Mouse (Mus musculus) forebrain, embryonic 13.5 days (tissue): ENCODE results near the gene Dlg2. TPM values are rescaled to one million over a fixed set of nuclear protein-coding genes. Genes with fewer than 3 reads are reported as not detected.

Experiments used
- ATAC-seq: fragments of 200-750 bp; cut with Nextera tagmentation; 2 replicates; pipeline ENCODE4 v1.8.0; 2017
- H3K27ac ChIP-seq: fragments of 300-500 bp; sonication (generic); 2 replicates; pipeline ENCODE4 v1.5.1; 2015; ENCODE audit warnings: inconsistent platforms, mild to moderate bottlenecking, moderate library complexity
- H3K27me3 ChIP-seq: fragments of 300-500 bp; sonication (generic); 2 replicates; pipeline ENCODE4 v1.6.1; 2015; ENCODE audit warnings: mild to moderate bottlenecking, inconsistent platforms
- H3K36me3 ChIP-seq: fragments of 300-500 bp; sonication (generic); 2 replicates; pipeline ENCODE4 v1.6.1; 2015; ENCODE audit warnings: mild to moderate bottlenecking, inconsistent platforms; ENCODE audit not compliant: poor library complexity, severe bottlenecking
- H3K4me1 ChIP-seq: fragments of 300-500 bp; sonication (generic); 2 replicates; pipeline ENCODE4 v1.6.1; 2015; ENCODE audit warnings: inconsistent platforms
- H3K4me2 ChIP-seq: fragments of 300-500 bp; sonication (generic); 2 replicates; pipeline ENCODE4 v1.6.1; 2015; ENCODE audit warnings: inconsistent platforms, mild to moderate bottlenecking, moderate library complexity
- H3K4me3 ChIP-seq: fragments of 300-500 bp; sonication (generic); 2 replicates; pipeline ENCODE4 v1.5.1; 2015; ENCODE audit warnings: mild to moderate bottlenecking, inconsistent platforms
- H3K9ac ChIP-seq: fragments of 300-500 bp; sonication (generic); 2 replicates; pipeline ENCODE4 v1.6.1; 2015; ENCODE audit warnings: mild to moderate bottlenecking, inconsistent platforms
- H3K9me3 ChIP-seq: fragments of 300-500 bp; sonication (generic); replicated peaks from 2 replicates; pipeline ENCODE4 v1.6.1; 2016; ENCODE audit warnings: inconsistent platforms
- WGBS: fragments of 180-500 bp; shearing (Covaris S2); methylation state at CpG from one replicate; pipeline ENCODE4 v1.1.7; 2015; 5-methylcytosine and 5-hydroxymethylcytosine counted together
- polyA plus RNA-seq: library from polyadenylated mRNA; unstranded; fragments of >200 nt; fragmentation: Nextera tagmentation; extraction: Ambion mirVana; gene quantifications from 2 replicates; pipeline ENCODE4 v1.2.1, GENCODE M21; 2015

Dlg2 gene
- polyA plus RNA-seq, 1 experiment from 2014 or later: 10.1 TPM

GRCm38 (mm10) chr7:91689829-91690228 lies 1213.4 kb downstream of the Dlg2 start:
- Histone ChIP-seq H3K4me2 (no peak overlapping the region), H3K4me1 (no peaks in the 10 kb centered on the region), H3K4me3 (no peak overlapping the region), H3K27ac (no peak overlapping the region), H3K27me3 (no peaks in the 10 kb centered on the region), H3K9ac (no peak overlapping the region), H3K9me3 (no peaks in the 10 kb centered on the region), H3K36me3 (no peaks in the 10 kb centered on the region)
- no peak for ATAC-seq
- WGBS: 89% methylated on average over 2 of the region's 2 CpGs

- 77% methylated on average over 5 of the region's 5 CpGs for WGBS
- ATAC-seq: no peak
- no peaks in the 10 kb centered on the region for H3K9me3 ChIP-seq
Measured at GRCm38 (mm10) chr7:91709853-91710252, 1233.4 kb downstream of the Dlg2 start.

GRCm38 (mm10) chr7:91711184-91711583 lies 1234.7 kb downstream of the Dlg2 start:
- WGBS: 83% methylated on average over 6 of the region's 6 CpGs
- no peak overlapping the region for H3K4me2 ChIP-seq
- no peaks in the 10 kb centered on the region for H3K27me3 ChIP-seq
- no peak overlapping the region for H3K27ac ChIP-seq
- H3K9ac ChIP-seq: no peak overlapping the region
- H3K9me3 ChIP-seq: no peaks in the 10 kb centered on the region
- H3K4me3 ChIP-seq: no peak overlapping the region
- no peaks in the 10 kb centered on the region for H3K4me1 ChIP-seq
- ATAC-seq: no peak
- no peaks in the 10 kb centered on the region for H3K36me3 ChIP-seq

More at GRCm38 (mm10) chr7:91709853-91710252, 1233.4 kb downstream of the Dlg2 start:
- no peaks in the 10 kb centered on the region for H3K27me3 ChIP-seq
- H3K27ac ChIP-seq: no peak overlapping the region
- no peak overlapping the region for H3K4me3 ChIP-seq
- H3K9ac ChIP-seq: no peak overlapping the region
- no peaks in the 10 kb centered on the region for H3K36me3 ChIP-seq
- H3K4me2 ChIP-seq: no peak overlapping the region
- no peaks in the 10 kb centered on the region for H3K4me1 ChIP-seq

- WGBS: 62% methylated on average over 1 of the region's 1 CpGs
- Histone ChIP-seq H3K27ac (no peak overlapping the region), H3K36me3 (no peaks in the 10 kb centered on the region), H3K9me3 (no peaks in the 10 kb centered on the region), H3K4me2 (no peak overlapping the region), H3K27me3 (no peaks in the 10 kb centered on the region), H3K4me1 (no peaks in the 10 kb centered on the region), H3K4me3 (no peak overlapping the region), H3K9ac (no peak overlapping the region)
- ATAC-seq: no peak
Measured at GRCm38 (mm10) chr7:91715776-91716175, 1239.3 kb downstream of the Dlg2 start.

GRCm38 (mm10) chr7:91716696-91717095 lies 1240.2 kb downstream of the Dlg2 start:
- H3K4me1 ChIP-seq: no peaks in the 10 kb centered on the region
- no peak overlapping the region for H3K27ac ChIP-seq
- no peak for ATAC-seq
- H3K4me3 ChIP-seq: no peak overlapping the region
- no peak overlapping the region for H3K9ac ChIP-seq
- WGBS: 83% methylated on average over 6 of the region's 6 CpGs
- H3K36me3 ChIP-seq: no peaks in the 10 kb centered on the region
- no peak overlapping the region for H3K4me2 ChIP-seq
- no peaks in the 10 kb centered on the region for H3K27me3 ChIP-seq
- H3K9me3 ChIP-seq: no peaks in the 10 kb centered on the region

GRCm38 (mm10) chr7:91720318-91720717 lies 1243.8 kb downstream of the Dlg2 start:
- Histone ChIP-seq H3K4me1 (no peaks in the 10 kb centered on the region), H3K27ac (no peak overlapping the region), H3K9ac (no peak overlapping the region), H3K4me3 (no peak overlapping the region), H3K27me3 (no peaks in the 10 kb centered on the region), H3K4me2 (no peak overlapping the region), H3K9me3 (no peaks in the 10 kb centered on the region), H3K36me3 (no peaks in the 10 kb centered on the region)
- ATAC-seq: no peak

- ATAC-seq: no peak
- Histone ChIP-seq H3K27me3 (no peaks in the 10 kb centered on the region), H3K9ac (no peak overlapping the region), H3K27ac (no peak overlapping the region), H3K4me3 (no peak overlapping the region), H3K9me3 (no peaks in the 10 kb centered on the region), H3K36me3 (no peaks in the 10 kb centered on the region), H3K4me2 (no peak overlapping the region), H3K4me1 (no peaks in the 10 kb centered on the region)
- whole genome bisulfite sequencing: 87% methylated on average over 5 of the region's 5 CpGs
Measured at GRCm38 (mm10) chr7:91724397-91724796, 1247.9 kb downstream of the Dlg2 start.

GRCm38 (mm10) chr7:91740748-91741147 lies 1264.3 kb downstream of the Dlg2 start:
- no peak overlapping the region for H3K4me2 ChIP-seq
- no peak for ATAC-seq
- H3K4me3 ChIP-seq: no peak overlapping the region
- H3K9me3 ChIP-seq: no peaks in the 10 kb centered on the region
- no peaks in the 10 kb centered on the region for H3K36me3 ChIP-seq
- no peak overlapping the region for H3K27ac ChIP-seq
- no peaks in the 10 kb centered on the region for H3K27me3 ChIP-seq
- WGBS: 90% methylated on average over 3 of the region's 3 CpGs
- no peak overlapping the region for H3K9ac ChIP-seq
- H3K4me1 ChIP-seq: no peaks in the 10 kb centered on the region

GRCm38 (mm10) chr7:91753151-91753861 lies 1276.8 kb downstream of the Dlg2 start:
- Histone ChIP-seq H3K4me1 (no peaks in the 10 kb centered on the region), H3K27me3 (no peaks in the 10 kb centered on the region), H3K4me2 (no peak overlapping the region), H3K27ac (no peak overlapping the region), H3K9ac (no peak overlapping the region), H3K36me3 (no peaks in the 10 kb centered on the region), H3K4me3 (no peak overlapping the region), H3K9me3 (no peaks in the 10 kb centered on the region)
- no peak for ATAC-seq

- H3K4me1 ChIP-seq: no peaks in the 10 kb centered on the region
Measured at GRCm38 (mm10) chr7:91767648-91768047, 1291.2 kb downstream of the Dlg2 start.

GRCm38 (mm10) chr7:91778673-91779072 lies 1302.2 kb downstream of the Dlg2 start:
- H3K27ac ChIP-seq: no peak overlapping the region

More at GRCm38 (mm10) chr7:91767648-91768047, 1291.2 kb downstream of the Dlg2 start:
- Histone ChIP-seq H3K27me3 (no peaks in the 10 kb centered on the region), H3K4me2 (no peak overlapping the region), H3K9ac (no peak overlapping the region), H3K9me3 (no peaks in the 10 kb centered on the region), H3K4me3 (no peak overlapping the region), H3K36me3 (no peaks in the 10 kb centered on the region), H3K27ac (no peak overlapping the region)
- no peak for ATAC-seq

GRCm38 (mm10) chr7:91784617-91785016 lies 1308.1 kb downstream of the Dlg2 start:
- Histone ChIP-seq H3K27ac (no peak overlapping the region), H3K4me3 (no peak overlapping the region), H3K27me3 (no peaks in the 10 kb centered on the region), H3K9me3 (no peaks in the 10 kb centered on the region), H3K36me3 (no peaks in the 10 kb centered on the region), H3K9ac (no peak overlapping the region), H3K4me2 (no peak overlapping the region), H3K4me1 (peaks cover 5% of the 10 kb centered on the region; the same call in 1 of the 2 replicates)
- ATAC-seq: no peak
- WGBS: 59% methylated on average over 2 of the region's 2 CpGs

More at GRCm38 (mm10) chr7:91778673-91779072, 1302.2 kb downstream of the Dlg2 start:
- Histone ChIP-seq H3K4me3 (no peak overlapping the region), H3K9ac (no peak overlapping the region), H3K9me3 (no peaks in the 10 kb centered on the region), H3K4me2 (no peak overlapping the region), H3K27me3 (no peaks in the 10 kb centered on the region), H3K36me3 (no peaks in the 10 kb centered on the region), H3K4me1 (no peaks in the 10 kb centered on the region)
- ATAC-seq: no peak

GRCm38 (mm10) chr7:91785445-91785844 lies 1309.0 kb downstream of the Dlg2 start:
- WGBS: 74% methylated on average over 5 of the region's 5 CpGs
- no peak for ATAC-seq
- H3K36me3 ChIP-seq: no peaks in the 10 kb centered on the region
- no peak overlapping the region for H3K4me3 ChIP-seq
- H3K9me3 ChIP-seq: no peaks in the 10 kb centered on the region
- no peak overlapping the region for H3K27ac ChIP-seq
- H3K4me2 ChIP-seq: no peak overlapping the region
- H3K9ac ChIP-seq: no peak overlapping the region
- no peaks in the 10 kb centered on the region for H3K27me3 ChIP-seq
- H3K4me1 ChIP-seq: peaks cover 5% of the 10 kb centered on the region; the same call in 1 of the 2 replicates
